Comparison of ENCODE assay signal across 8 mouse cellular contexts in genomic region chr8:72134756-72135445, GRCm38 (mm10). TPM values are rescaled to one million over a fixed set of nuclear protein-coding genes. Genes with fewer than 3 reads are reported as not detected.
DNase-seq lines count a peak whose midpoint lies in the region; ATAC-seq and TF ChIP-seq lines count a peak whose summit lies in the region.

TSS of gene Tpm4 (plus strand) at chr8:72134975.

- peak; percentile 83 for ATAC-seq in lung, postnatal 0 days

- H3K9me3 ChIP-seq in ES-E14 (ENCODE audit: control insufficient read depth, insufficient read depth, low read depth, low read length), result no peaks in the 10 kb centered on the region
- no peaks in the 10 kb centered on the region for H3K9me3 ChIP-seq in hindbrain, embryonic 10.5 days
- no peaks in the 10 kb centered on the region for H3K9me3 ChIP-seq in lung, postnatal 0 days (ENCODE audit: low read length)

- in situ Hi-C loops in ES-E14 (cut with MboI; ENCODE audit: low sequenced_read_pairs in 2 of 2, unreplicated experiment in 2 of 2), result no loop called here

- DNase-seq in ES-E14 (ENCODE audit: low read depth, low spot score), result no peak
- DNase-seq in cerebellum, adult 2 months, result peak; percentile 77 to 79
- DNase-seq in forelimb bud, embryonic 11.5 days (ENCODE audit: low read depth, low spot score), result peak; percentile 58
- peak; percentile 83 for DNase-seq in hindbrain, embryonic 10.5 days (ENCODE audit: low spot score)
- DNase-seq in layer of hippocampus, adult 9-11 months, result peak; percentile 33
- peak; percentile 86 for DNase-seq in lung, postnatal 0 days (ENCODE audit: low spot score)
- DNase-seq in thymus, postnatal 10 days (ENCODE audit: low spot score in 2 of 2), result peak; percentile 26 to 36

- H3K36me3 ChIP-seq in ES-E14 (ENCODE audit: control insufficient read depth, insufficient read depth, low read length, poor library complexity, severe bottlenecking), result peaks cover 11% of the 10 kb centered on the region; the same call in 1 of the 2 replicates
- peaks cover 21% of the 10 kb centered on the region for H3K36me3 ChIP-seq in hindbrain, embryonic 10.5 days
- 0 out of 2 replicates have a peak, but pooled peaks cover 3% of the 10 kb centered on the region for H3K36me3 ChIP-seq in lung, postnatal 0 days (ENCODE audit: insufficient read depth, low read length)

- TF ChIP-seq CTCF in cerebellum, adult 2 months (IDR thresholded peaks at IDR 0.05; ENCODE audit: borderline replicate concordance, insufficient read depth, low read depth, low read length), result no peak
- TF ChIP-seq CTCF in lung, postnatal 0 days (IDR thresholded peaks at IDR 0.05), result no peak
- no peak for TF ChIP-seq CTCF in olfactory bulb, adult 2 months (IDR thresholded peaks at IDR 0.05; ENCODE audit: insufficient read depth, low read depth, low read length)

- peak within 1 kb of the TSS; percentile 93 for H3K9ac ChIP-seq in ES-E14 (ENCODE audit: insufficient read depth, low read depth, low read length, poor library complexity, severe bottlenecking)
- H3K9ac ChIP-seq in lung, postnatal 0 days (replicated peaks; ENCODE audit: low read depth), result peak within 1 kb of the TSS; percentile 99

- peaks cover 2 to 6% of the 10 kb centered on the region in 2 experiments; a peak in 2 of 4 replicates for H3K4me1 ChIP-seq in ES-E14 (ENCODE audit: control insufficient read depth in 2 of 2, insufficient read depth in 2 of 2, low read length in 2 of 2, poor library complexity in 1 of 2)
- no peaks in the 10 kb centered on the region for H3K4me1 ChIP-seq in cerebellum, adult 2 months (ENCODE audit: control insufficient read depth, insufficient read depth, low read length)
- H3K4me1 ChIP-seq in hindbrain, embryonic 10.5 days (replicated peaks), result peaks cover 47% of the 10 kb centered on the region
- H3K4me1 ChIP-seq in lung, postnatal 0 days (ENCODE audit: insufficient read depth, low read depth, low read length), result peaks cover 8% of the 10 kb centered on the region; the same call in 1 of the 2 replicates
- peaks cover 12% of the 10 kb centered on the region for H3K4me1 ChIP-seq in olfactory bulb, adult 2 months (ENCODE audit: control insufficient read depth, insufficient read depth, low read length)

- peak within 1 kb of the TSS; percentile 94 to 97 for H3K4me3 ChIP-seq in ES-E14 (ENCODE audit: insufficient read depth in 1 of 2, low read depth in 1 of 2, low read length in 2 of 2, poor library complexity in 1 of 2, severe bottlenecking in 1 of 2)
- peak within 1 kb of the TSS; percentile 74 for H3K4me3 ChIP-seq in cerebellum, adult 2 months (replicated peaks; ENCODE audit: insufficient read depth, low read depth, low read length)
- H3K4me3 ChIP-seq in hindbrain, embryonic 10.5 days, result peak within 1 kb of the TSS; percentile 88
- H3K4me3 ChIP-seq in lung, postnatal 0 days (ENCODE audit: low read depth, low read length), result peak within 1 kb of the TSS; percentile 97
- peak within 1 kb of the TSS; percentile 76 for H3K4me3 ChIP-seq in olfactory bulb, adult 2 months (ENCODE audit: insufficient read depth, low read depth, low read length)

- peak within 1 kb of the TSS; percentile 75 for H3K4me2 ChIP-seq in lung, postnatal 0 days (replicated peaks; ENCODE audit: low read depth, low read length)

- no peak for TF ChIP-seq EP300 in lung, postnatal 0 days (IDR thresholded peaks at IDR 0.05)

- no peaks in the 10 kb centered on the region for H3K27me3 ChIP-seq in cerebellum, adult 2 months (ENCODE audit: control insufficient read depth, insufficient read depth, low read length)
- no peaks in the 10 kb centered on the region for H3K27me3 ChIP-seq in hindbrain, embryonic 10.5 days (ENCODE audit: insufficient read depth, poor library complexity, severe bottlenecking)
- H3K27me3 ChIP-seq in lung, postnatal 0 days (replicated peaks; ENCODE audit: insufficient read depth, low read length), result no peaks in the 10 kb centered on the region

- H3K27ac ChIP-seq in ES-E14 (ENCODE audit: insufficient read depth, low read depth, low read length, poor library complexity, severe bottlenecking), result peak within 1 kb of the TSS; percentile 86; the same call in 1 of the 2 replicates
- H3K27ac ChIP-seq in cerebellum, adult 2 months (ENCODE audit: insufficient read depth, low read length), result peak within 1 kb of the TSS; percentile 66
- peak within 1 kb of the TSS; percentile 99 for H3K27ac ChIP-seq in hindbrain, embryonic 10.5 days
- H3K27ac ChIP-seq in lung, postnatal 0 days (ENCODE audit: low read length), result peak within 1 kb of the TSS; percentile 99
- H3K27ac ChIP-seq in olfactory bulb, adult 2 months (ENCODE audit: insufficient read depth, low read depth, low read length), result peak within 1 kb of the TSS; percentile 32

- peak; percentile 33 for TF ChIP-seq POLR2A in cerebellum, adult 2 months (IDR thresholded peaks at IDR 0.05; ENCODE audit: borderline replicate concordance, insufficient read depth, low read length)
- TF ChIP-seq POLR2A in olfactory bulb, adult 2 months (IDR thresholded peaks at IDR 0.05; ENCODE audit: insufficient read depth, low read depth, low read length), result no peak

- WGBS in cerebellum, adult 2 months, result under 1% methylated on average over 47 of the region's 49 CpGs
- under 1% methylated on average over 47 of the region's 49 CpGs for WGBS in hindbrain, embryonic 10.5 days
- WGBS in lung, postnatal 0 days, result under 1% methylated on average over 18 of the region's 49 CpGs
- WGBS in olfactory bulb, adult 2 months, result 2% methylated on average over 42 of the region's 49 CpGs

TF ChIP-seq in ES-E14, 5 proteins besides CTCF, POLR2A, EP300 and RAD21:
- no peak for TF ChIP-seq ZNF384 (IDR thresholded peaks at IDR 0.05; ENCODE audit: low read depth, low read length)
- TF ChIP-seq ZC3H11A (IDR thresholded peaks at IDR 0.05; ENCODE audit: borderline replicate concordance, low read depth, low read length), result no peak
- no peak for TF ChIP-seq CHD2 (IDR thresholded peaks at IDR 0.05; ENCODE audit: low read depth, low read length)
- TF ChIP-seq HCFC1 (IDR thresholded peaks at IDR 0.05; ENCODE audit: borderline replicate concordance, insufficient read depth, low read length), result no peak
- TF ChIP-seq MAFK (IDR thresholded peaks at IDR 0.05; ENCODE audit: insufficient read depth, low read depth, low read length), result 0 out of 2 replicates have a peak, but pooled peaks have one; percentile 21

RNA-seq across cellular contexts. Expression of gene Tpm4, which starts in this region (rescaled TPM):
- 72.9 and 146 TPM in 2 replicates for total RNA-seq in ES-E14 (2012; rRNA removed)
- 40.2 and 43.5 TPM in 2 replicates for polyA plus RNA-seq in cerebellum, adult 2 months (2012; rRNA removed)
- polyA plus RNA-seq in hindbrain, embryonic 10.5 days (2016; fragmentation: Nextera tagmentation; extraction: Ambion mirVana), result 481 and 624 TPM in 2 replicates
- polyA plus RNA-seq in lung, postnatal 0 days (2015; fragmentation: Nextera tagmentation; extraction: Ambion mirVana), result 585 and 648 TPM in 2 replicates
- not detected in 2 replicates for polyA plus RNA-seq in olfactory bulb, adult 2 months (2012; ENCODE audit: insufficient read depth, insufficient read length, low replicate concordance, missing spikeins)

Comparison
In these comparisons a context has a peak if more than half of its experiments do, and no peak if none do; other contexts are left out.
1. H3K27ac ChIP-seq: peak in every context shown above with its lines; median percentile 99 in hindbrain, embryonic 10.5 days; 99 in lung, postnatal 0 days; 86 in ES-E14; 66 in cerebellum, adult 2 months; 32 in olfactory bulb, adult 2 months.